Mouse (Mus musculus) lung, adult 2 months (tissue): Measurements from ENCODE around the gene Tmem136.

Source experiments
- CTCF ChIP-seq: fragments of 200-500 bp; IDR thresholded peaks from 2 replicates; pipeline ENCODE4 v1.5.1; 2011; ENCODE audit warnings: mild to moderate bottlenecking, low read length, control low read depth; ENCODE audit not compliant: insufficient read depth
- POLR2A ChIP-seq: fragments of 200-500 bp; IDR thresholded peaks from 2 replicates; pipeline ENCODE4 v1.6.1; 2011; ENCODE audit warnings: low read depth, mild to moderate bottlenecking, control low read depth, low read length, borderline replicate concordance; ENCODE audit errors: extremely low read depth

DNA sequence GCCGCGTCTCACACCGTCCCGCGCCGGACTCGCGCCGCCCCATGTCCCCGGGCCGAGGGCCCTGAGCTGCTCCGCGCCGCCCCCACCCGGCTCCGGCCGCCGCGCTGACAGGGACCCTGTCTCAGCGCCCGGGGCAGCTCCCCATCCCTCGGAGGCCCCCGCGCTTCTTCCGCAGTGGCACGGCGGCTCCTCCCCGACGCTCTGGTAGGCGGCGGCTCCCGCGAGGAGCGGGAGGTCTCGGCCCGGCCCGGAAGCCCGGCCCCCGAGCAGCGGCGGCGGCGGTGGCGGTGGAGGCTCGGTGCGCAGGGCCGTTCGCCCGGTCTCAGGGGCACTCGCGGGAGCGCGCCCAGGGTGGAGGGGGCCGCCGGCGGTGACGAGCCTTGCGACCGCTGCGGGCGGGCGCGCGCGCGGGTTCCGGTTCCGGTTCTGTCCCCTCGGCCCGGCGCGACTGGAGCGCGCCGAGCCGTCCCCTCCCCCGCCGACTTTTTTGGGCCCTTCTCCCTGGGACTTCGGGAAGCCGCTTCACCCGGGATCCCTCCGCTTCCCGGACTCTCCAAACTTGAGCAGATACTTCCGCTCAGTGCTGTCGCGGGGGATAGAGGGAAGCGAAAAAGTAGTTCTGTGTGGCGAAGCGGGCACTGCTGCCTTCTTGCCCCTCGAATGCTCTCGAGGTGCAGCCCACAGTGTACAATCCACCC, 10.6 kb downstream of the Tmem136 start:
- TF ChIP-seq POLR2A: peak; percentile 78; the same call in 1 of the 2 replicates
- no peak for TF ChIP-seq CTCF
